In the genomic region with DNA sequence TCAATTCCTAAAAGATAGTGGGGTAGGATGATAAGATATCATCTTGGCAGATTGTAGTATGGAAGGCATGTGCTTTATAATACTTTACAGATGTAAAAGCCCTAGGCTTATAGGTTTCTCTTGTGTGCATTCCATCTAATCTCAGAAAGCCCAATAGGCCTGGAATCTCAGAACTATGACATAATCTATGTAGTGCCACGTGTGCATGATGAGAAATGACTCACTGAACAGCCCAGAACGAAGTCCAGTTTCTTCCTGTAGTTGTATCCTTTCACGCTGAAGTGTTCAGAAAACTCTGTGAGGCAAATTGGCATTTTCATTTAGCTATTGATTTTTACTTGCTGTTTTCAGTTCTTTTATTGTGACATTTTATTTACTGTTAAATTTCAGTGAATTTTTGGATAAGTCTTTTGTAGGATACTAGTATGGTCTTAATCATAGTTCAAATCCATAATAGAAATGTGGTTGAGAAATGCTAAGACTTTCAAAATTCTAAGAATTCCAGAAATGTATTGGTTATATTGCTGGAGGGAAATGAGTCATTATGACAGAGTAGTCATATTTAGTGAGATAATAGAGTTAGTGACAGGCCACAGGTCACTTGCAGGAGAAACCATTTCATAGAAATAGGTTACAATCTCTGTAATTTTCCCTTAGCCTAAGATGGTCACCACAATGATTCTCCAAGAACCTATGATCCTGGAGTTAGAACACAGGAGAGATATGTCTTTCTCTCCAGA, we compare ENCODE assay signal across 25 mouse cellular contexts.
"Had no signal": no experiment of that assay in that cellular context is flagged by ENCODE, and none has a peak within 500 bp of the region (broad histone marks: within the 10 kb centered on the region; RNA-seq: fewer than 3 reads in every experiment).

No protein-coding gene starts in this region.

- H3K27me3 ChIP-seq: heart, embryonic 12.5 days; hindbrain, embryonic 12.5 days; intestine, embryonic 15.5 days; limb, embryonic 13.5 days; limb, embryonic 15.5 days; liver, embryonic 12.5 days had no signal

- DNase-seq: gastrocnemius, adult 2 months; gastrocnemius, postnatal 10 days; gastrocnemius, postnatal 25 days; heart, adult 18-20 months; heart, postnatal 10 days; heart, postnatal 4 days; kidney, adult 18-20 months; kidney, adult 8-10 months; kidney, postnatal 10 days; kidney, postnatal 25 days; kidney, postnatal 4 days; left cerebral cortex, postnatal 4 days had no signal

- H3K27ac ChIP-seq: gastrocnemius, adult 2 months; heart, embryonic 10.5 days; hindbrain, embryonic 10.5 days; hindbrain, embryonic 12.5 days; hindbrain, embryonic 14.5 days; intestine, embryonic 15.5 days; layer of hippocampus, adult 2 months; limb, embryonic 13.5 days; limb, embryonic 15.5 days; liver, embryonic 12.5 days; liver, embryonic 14.5 days had no signal

- H3K4me3 ChIP-seq: gastrocnemius, adult 2 months; heart, embryonic 10.5 days; heart, embryonic 12.5 days; hindbrain, embryonic 10.5 days; hindbrain, embryonic 12.5 days; intestine, embryonic 15.5 days; layer of hippocampus, adult 2 months; limb, embryonic 13.5 days; limb, embryonic 15.5 days; liver, embryonic 12.5 days had no signal

- H3K9me3 ChIP-seq: heart, embryonic 10.5 days; heart, embryonic 12.5 days; hindbrain, embryonic 10.5 days; hindbrain, embryonic 12.5 days; intestine, embryonic 15.5 days; limb, embryonic 13.5 days; limb, embryonic 15.5 days; liver, embryonic 12.5 days had no signal

- H3K4me1 ChIP-seq: heart, embryonic 10.5 days; heart, embryonic 12.5 days; hindbrain, embryonic 10.5 days; hindbrain, embryonic 12.5 days; intestine, embryonic 15.5 days; limb, embryonic 13.5 days; limb, embryonic 15.5 days; liver, embryonic 12.5 days had no signal

- ATAC-seq: hindbrain, embryonic 16.5 days; inflammation-experienced regulatory T-cells, adult 6 months; intestine, embryonic 15.5 days; liver, embryonic 12.5 days had no signal

- H3K36me3 ChIP-seq: heart, embryonic 10.5 days; heart, embryonic 12.5 days; hindbrain, embryonic 10.5 days; hindbrain, embryonic 12.5 days; intestine, embryonic 15.5 days; limb, embryonic 13.5 days; limb, embryonic 15.5 days; liver, embryonic 12.5 days had no signal

- H3K4me2 ChIP-seq: heart, embryonic 12.5 days; hindbrain, embryonic 12.5 days; hindbrain, embryonic 14.5 days; intestine, embryonic 15.5 days; limb, embryonic 13.5 days; limb, embryonic 15.5 days; liver, embryonic 12.5 days had no signal

- H3K9ac ChIP-seq: heart, embryonic 12.5 days; hindbrain, embryonic 12.5 days; hindbrain, embryonic 14.5 days; intestine, embryonic 15.5 days; limb, embryonic 13.5 days; limb, embryonic 15.5 days; liver, embryonic 12.5 days; liver, embryonic 14.5 days had no signal
